Mouse (Mus musculus) layer of hippocampus, adult 8-10 months (tissue): ENCODE measurements around the gene Ms4a12. TPM values are rescaled to one million over a fixed set of nuclear protein-coding genes. Genes with fewer than 3 reads are reported as not detected.
"Not testable (repeated sequence)": the region's sequence is repeated elsewhere in the genome, so short reads cannot be mapped to it uniquely, and the experiment has no call there.

ENCODE experiments used
- DNase-seq, 2 experiments: peaks; one replicate each; pipeline ENCODE4 v3.0.0; 2022; ENCODE audit warnings: low spot score in 2 of 2
- total RNA-seq, 4 experiments: library from RNA; stranded (reverse); gene quantifications; 2 replicates each; pipeline ENCODE4 v1.2.4; 2022

The Ms4a12 gene
- not detected for total RNA-seq

DNA sequence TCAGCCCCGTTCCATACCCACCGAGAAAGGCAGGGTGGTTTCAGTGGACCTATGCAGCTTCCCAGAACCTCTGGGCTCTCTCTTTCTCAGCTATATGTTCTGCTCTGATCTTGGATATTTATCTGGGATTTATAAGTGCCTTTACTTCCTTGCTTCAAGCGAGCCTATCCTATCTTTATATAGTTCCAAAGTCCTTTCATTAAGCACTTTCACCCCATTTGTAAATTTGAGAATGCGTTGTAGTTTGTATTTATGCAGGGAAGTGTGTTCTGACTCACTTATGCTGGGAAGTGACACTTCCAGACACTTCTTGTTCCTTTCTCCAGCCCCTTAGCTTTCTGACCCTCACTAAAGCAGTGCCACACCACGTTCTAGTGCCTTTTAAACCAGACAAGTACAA, at the start of gene Ms4a12:
Gene Ms4a12 (minus strand): TSS at position 101 of the 400 bp plus-strand sequence.
- DNase-seq, result no peak

DNA sequence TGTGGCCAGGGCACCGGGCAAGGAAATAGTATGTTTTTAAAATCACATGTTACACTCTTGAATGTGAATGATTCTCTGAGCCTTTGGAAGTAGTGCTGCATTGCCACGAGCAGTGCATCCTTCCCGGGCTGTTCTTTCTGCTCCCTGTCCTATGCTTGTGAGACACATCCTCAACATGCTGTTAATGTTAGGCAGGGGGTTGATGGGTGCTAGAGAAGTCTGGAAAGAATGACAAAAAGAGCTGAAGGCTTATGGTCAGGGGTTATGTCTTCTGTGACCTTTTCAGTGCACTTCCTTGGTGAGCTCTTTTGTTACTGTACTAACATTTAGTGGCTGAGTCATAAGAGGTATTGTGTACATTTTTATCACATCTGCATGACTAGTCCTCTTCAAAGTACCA, 48.0 kb upstream of the Ms4a12 start:
- DNase-seq, result no peak

DNA sequence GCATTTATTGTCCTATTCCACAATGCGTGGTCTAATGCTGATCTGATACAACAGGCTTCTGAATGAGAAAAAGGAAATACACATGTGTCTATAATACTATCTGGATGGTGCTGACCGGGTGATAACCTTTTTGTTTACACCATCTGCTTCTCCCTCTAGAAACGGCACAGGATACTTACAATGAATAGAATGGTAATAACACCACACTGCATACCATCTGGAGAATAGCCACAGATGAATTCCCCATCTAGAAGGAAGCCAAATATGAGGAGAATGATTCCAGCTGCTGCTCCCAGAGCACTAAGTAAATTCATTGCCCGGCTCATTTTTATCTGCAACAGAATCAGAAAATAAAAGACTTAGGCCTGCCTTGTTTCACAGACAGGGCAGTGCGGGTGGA, 44.2 kb upstream of the Ms4a12 start:
- no peak for DNase-seq

DNA sequence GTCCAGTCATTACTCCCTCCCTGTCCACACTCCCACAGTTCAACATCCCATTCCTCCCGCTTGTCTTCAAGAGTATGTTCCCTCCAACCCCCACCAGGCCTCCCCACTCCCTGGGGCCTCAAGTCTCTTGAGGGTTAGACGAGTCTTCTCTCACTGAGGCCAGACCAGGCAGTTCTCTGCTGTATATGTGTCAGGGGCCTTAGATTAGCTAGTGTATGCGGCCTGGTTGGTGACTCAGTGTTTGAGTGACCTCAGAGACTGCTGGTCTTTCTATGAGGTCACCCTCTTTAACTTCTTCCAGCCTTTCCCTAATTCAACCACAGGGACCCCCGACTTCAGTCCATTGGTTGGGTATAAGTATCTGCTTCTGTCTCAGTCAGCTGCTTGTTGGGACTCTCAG, 34.7 kb upstream of the Ms4a12 start:
- DNase-seq, result no peak

DNA sequence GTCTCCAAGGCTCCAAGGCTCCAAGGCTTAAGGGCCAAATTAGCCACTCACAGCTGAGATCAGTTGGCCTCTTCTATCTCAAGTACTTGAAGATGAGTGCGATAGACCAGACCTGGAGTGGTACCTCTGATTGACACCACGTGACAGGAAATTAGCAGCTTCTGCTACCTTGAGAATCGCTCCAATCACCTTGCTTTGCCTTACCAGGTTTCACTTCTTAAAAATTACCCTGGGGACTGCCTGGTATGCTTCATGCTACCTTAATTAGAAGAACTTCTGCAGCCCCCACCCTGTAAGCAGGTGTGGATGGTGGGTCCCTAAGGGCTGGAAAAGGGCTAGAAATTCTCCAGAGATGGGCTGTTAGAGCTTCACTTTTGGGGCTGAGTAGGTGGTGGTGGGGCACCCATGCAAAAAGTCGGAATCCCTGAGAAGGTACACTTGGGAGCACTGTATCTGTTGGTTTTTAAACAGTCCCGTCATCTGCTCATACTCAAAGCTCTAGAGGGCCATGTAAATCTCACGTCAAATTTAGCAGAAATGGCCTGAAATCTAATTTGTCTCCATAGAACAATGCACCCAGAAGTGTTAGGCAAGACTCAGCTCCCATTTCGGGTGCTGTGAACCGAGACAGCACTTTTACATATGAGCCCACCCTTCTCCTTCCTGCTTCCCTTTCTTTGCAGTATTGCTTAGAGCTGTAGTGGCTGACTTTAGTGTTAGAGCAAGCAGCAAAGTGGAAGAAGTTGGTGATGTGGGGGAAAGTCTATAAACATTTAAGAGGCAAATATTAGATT, 34.0 kb upstream of the Ms4a12 start, which contains the start of gene Ms4a1:
Gene Ms4a1 (minus strand): TSS at position 190 of the 794 bp plus-strand sequence.
- no peak for DNase-seq

DNA sequence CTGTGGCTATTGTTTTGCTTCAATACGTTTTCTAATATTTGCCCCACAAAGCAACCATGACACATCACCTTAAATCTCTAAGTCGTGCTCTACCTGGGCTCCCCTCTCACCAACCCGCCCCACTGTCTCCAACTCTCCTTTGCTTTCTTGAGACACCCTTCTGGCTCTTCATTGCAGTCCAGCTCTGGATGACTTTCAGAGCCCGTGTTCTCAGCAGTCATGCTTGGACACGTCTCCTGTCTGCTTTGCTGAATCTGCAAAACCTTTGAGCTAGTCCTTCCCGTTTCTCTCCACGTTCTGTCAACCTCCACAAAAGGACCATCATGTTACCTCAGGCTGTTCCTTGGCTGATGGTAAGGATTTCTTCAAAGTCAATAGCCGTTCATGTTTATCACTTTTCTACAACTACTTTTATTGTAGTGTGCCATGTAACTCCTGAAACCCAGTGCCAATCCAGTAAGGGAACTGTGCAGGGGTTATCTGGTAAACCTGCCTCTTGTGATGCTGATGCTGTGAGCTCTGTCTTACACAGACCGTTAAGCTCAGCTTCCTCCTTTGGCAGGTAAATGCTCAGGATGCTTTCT, 32.4 kb upstream of the Ms4a12 start:
- no peak for DNase-seq

DNA sequence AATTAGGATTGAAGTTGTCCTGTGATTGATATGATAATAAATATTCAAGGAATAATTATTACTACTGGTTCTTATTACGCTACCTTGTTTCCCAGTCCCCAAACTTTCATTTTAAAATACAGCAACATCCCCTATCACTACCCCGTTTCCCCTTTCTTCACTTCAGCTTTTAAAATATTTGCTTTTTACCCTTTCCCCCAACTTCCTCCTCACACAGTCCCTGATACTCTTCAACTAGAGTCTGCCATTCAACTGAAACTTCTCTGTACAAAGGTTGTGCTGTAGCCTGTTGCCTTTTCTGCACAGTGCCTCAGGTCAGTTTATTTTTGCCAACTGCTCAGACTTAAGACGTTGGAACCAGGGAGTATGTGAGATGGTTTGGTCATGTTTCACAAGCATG, 31.3 kb upstream of the Ms4a12 start:
- DNase-seq, result no peak

DNA sequence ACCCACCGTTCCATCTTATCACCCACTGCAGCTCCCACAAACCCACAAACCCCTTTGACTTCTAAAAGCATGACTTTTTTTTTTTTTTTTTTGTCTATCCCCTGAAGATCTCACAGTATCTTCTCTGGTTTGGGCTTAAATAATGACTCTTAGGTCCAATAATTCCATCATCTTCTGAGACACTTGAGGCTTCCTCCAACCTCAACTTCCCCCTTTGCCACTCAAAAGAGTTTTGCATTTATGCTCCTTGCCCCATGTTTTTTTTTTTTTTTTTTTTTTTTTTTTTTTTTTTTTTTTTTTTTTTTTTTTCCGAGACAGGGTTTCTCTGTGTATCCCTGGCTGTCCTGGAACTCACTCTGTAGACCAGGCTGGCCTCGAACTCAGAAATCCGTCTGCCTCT, 30.7 kb upstream of the Ms4a12 start:
- not testable (repeated sequence) for DNase-seq

DNA sequence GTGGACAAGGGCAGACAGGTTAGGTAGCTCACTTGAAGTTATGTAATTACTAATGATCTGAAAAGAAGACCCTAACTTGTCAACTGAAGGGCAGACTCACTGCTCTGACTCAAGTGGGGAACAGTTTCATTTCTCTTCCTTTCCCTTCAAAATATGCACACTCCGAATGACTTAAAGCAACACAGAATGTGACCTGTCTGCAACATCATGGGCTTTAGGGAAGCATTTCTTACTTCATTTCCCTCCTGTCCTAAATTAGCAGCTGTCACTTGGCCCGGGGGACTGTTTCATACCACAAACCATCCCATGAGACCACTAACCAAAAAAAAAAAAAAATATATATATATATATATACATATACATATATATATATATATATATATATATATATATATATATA, 29.3 kb upstream of the Ms4a12 start:
- no peak for DNase-seq

DNA sequence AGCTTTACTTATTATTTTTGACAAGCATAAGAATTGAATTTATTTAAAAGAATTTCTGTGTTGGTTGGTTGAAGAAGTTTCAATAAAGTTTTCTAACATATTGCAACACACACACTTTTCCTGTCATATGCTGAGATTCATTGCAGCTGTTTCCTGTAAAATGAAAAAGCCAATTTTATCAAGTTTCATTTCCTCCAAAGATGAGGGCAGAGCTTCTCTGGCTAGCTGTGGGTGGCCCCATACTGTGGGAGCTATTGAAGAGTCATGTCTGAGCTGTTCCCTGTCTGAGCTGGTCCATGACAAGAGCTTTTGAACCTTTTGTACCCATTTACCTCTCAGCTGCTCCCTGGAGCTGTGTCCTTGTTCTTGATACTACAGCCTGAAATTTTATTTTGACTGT, 12.0 kb upstream of the Ms4a12 start:
- no peak for DNase-seq

DNA sequence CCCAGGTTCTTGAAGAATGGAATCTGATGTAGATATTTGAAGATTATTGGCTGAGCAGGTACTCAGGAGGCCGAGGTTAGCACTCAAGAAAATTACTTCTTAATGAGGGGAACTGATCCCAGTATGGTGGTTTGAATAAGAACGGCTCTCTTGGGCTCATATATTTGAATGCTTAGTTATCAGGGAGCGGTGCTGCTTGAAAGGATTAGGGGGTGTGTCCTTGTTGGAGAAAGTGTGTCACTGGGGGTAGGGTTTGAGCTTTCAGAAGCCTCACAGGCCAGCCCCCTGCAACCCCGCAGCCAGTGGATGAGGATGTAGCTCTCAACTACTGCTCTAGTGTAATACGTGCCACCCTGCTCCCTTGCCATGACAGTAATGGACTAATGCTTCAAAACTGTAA, 10.3 kb upstream of the Ms4a12 start:
- no peak for DNase-seq

DNA sequence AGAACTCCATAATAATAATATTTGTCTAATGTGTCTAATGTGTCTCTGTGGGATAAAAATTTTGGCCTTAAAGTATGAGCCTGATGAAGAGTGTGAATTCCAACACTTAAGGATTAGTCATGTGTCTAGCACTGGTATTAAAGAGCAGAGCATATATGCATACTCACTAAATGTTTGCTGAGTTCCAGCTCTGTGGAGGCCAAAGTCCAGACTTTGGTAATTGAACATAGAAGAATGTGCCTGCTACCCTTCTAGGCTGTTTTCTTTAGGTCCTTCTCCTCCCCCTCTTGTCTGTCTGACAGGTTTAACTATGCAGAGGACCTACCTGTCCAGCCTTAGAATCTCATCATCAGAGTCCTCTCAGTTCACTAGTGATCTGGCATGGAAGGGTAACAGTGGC, 3.6 kb upstream of the Ms4a12 start:
- no peak for DNase-seq

DNA sequence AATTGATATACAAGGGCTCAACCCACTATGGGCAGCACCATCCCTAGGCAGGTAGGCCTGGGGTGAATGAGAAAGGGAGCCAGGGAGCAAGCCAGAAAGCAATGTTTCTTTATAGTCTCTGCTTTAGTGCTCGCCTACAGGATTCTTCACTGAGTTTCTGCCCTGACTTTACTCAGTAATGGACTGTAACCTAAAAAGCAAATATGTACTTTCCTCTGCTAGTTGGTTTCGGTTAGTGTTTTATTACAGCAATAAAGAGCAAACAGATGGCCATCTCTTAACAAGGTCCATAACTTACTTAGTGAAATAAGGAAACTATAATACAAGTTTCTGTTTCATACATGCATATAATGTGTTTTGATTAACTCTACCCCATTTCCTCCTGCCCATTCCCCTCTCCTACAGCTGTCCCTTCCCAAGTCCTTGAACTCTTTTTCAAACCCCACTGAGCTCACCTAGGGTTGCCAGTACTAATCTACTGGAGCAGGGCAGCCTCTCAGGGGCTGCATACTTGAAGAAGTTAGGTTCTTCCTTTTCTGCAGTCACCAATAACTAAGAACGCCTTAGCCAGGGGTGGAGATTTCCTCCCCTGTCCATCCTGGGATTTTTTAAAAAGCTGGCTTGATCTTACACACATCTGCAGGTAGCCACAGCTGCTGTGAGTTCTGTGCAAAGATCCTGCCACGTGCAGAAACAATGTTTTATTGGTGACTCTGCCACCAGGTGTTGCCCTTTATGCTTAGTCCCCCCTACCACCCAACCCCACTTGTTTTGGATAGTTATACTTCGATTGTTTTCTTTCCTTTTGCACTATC, 2.9 kb upstream of the Ms4a12 start:
- no peak for DNase-seq

DNA sequence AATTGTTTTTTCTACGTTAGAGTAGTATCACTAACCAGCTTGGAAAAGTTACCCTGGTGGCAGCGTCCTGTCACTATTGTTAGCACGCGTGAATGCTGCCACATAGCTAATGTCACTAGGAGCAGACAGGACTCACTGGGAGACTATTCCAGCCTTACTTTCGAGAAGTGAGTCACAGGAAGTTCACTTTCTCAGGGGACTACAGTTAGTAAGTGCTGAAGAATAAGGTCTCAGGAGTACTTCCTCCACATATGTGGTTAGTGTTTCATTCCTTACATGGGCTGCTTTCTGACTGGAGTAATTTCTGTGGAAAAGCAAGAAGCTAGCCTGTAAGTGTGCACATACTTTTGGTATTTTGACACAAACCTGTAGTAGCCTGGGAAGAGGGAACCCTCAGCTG, 2.0 kb upstream of the Ms4a12 start:
- DNase-seq, result no peak

DNA sequence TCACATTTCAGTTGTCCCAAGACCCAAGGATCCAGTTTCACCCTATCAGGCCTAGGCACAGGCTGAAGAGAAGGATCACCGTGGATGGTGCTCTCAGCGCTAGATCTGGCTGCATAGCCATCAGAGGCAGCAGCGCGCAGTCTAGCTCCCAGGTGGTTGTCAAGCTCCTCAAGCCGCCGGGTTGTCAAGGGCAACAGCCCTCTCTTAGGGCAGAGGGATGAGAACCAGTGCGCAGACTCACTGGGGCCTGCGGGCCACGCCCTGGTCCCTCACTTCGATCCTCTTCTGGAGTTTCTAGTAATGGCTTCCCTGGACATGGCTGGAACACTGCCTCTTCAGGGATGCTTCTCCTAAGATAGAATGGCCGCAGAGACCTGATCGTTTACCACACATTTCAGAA, 35.7 kb downstream of the Ms4a12 start, which contains the start of gene Ms4a13:
Gene Ms4a13 (minus strand): TSS at position 192 of the 400 bp plus-strand sequence.
- no peak for DNase-seq

DNA sequence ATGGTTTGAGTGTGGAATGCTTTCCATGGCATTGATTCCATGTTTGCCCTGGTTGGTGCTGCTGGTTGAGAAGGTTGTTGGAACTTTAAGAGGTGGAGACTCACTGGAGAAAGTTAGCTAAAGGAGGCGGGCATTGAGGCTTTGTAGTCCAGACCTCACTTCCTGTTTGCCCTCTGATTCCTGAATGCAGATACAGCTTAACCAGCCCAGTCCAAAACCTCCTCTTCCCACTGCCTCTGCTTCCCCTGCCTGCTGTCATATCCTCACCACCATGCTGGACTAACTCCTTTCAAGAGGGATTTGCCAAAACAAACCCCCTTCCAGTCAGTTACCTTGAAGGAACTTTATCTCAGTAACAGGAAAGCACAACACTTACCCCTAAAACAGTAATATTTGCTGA, 39.7 kb downstream of the Ms4a12 start:
- no peak for DNase-seq

DNA sequence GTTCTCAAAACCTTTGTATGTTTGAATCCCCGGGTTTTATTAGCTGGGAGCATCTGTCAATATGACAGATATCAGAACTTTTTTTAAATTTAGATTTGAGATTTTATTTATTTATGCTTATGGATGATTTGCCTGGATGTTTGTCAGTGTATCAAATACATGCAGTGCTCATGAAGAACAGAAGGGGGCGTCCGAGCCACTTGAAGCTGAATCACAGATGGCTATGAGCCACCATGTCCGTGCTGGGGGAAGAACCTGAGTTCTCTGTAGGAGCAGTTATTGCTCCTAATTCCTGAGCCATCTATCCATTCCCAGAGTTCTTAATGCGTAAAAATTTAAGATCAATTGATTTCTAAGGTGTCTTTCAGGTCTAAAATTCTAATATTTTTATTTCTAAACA, 48.1 kb downstream of the Ms4a12 start:
- DNase-seq, result peak in 1 of 2 experiments; percentile 17

DNA sequence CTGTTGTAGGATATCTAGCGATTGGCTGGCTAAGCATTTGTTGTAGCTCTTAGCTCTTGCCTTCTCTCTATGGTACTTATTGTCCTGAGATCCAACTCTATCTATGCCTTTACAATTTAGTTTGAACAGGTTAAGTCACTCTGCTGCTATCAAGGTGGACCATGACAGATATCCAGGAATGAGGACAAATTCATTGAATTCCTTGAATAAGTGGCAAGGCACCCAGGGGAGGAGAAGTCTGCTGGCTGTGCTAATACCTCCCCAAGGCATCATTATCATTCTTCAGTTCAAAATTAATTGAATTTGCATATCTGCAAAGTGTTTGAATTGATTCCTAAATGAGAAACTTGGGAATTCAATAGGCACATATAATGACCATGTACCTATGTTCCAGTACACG, 54.8 kb downstream of the Ms4a12 start:
- DNase-seq, result no peak

DNA sequence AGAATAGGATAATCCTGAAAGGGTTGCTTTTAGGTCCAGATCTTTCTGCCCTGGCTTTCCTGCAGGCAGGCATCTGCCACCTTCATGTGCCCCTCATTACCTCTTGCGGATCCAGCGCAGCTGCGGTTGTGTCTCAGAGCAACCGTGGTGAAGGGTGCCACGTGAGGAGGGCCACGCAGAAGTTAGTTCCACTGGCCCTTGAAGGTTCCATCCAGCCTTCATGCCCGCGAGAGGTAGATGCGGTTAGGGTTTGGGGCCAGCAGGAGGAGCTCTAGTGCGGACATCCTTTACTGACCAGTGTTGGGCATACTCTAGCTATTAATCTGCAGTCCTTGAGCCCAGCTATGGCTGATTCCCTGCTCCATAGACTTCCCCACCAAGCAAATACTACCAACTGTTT, 67.1 kb downstream of the Ms4a12 start, which contains the start of gene 1700025F22Rik:
Gene 1700025F22Rik (minus strand): TSS at position 149 of the 400 bp plus-strand sequence.
- no peak for DNase-seq
